Mouse (Mus musculus): ENCODE data around the gene D830030K20Rik. TPM values are rescaled to one million over a fixed set of nuclear protein-coding genes. Genes with fewer than 3 reads are reported as not detected.
"Not testable (repeated sequence)": the region's sequence is repeated elsewhere in the genome, so short reads cannot be mapped to it uniquely, and the experiment has no call there.

Gene D830030K20Rik
- 22.5 and 24.1 TPM in 2 replicates for polyA plus RNA-seq (2015; fragmentation: Nextera tagmentation; extraction: Ambion mirVana)

DNA sequence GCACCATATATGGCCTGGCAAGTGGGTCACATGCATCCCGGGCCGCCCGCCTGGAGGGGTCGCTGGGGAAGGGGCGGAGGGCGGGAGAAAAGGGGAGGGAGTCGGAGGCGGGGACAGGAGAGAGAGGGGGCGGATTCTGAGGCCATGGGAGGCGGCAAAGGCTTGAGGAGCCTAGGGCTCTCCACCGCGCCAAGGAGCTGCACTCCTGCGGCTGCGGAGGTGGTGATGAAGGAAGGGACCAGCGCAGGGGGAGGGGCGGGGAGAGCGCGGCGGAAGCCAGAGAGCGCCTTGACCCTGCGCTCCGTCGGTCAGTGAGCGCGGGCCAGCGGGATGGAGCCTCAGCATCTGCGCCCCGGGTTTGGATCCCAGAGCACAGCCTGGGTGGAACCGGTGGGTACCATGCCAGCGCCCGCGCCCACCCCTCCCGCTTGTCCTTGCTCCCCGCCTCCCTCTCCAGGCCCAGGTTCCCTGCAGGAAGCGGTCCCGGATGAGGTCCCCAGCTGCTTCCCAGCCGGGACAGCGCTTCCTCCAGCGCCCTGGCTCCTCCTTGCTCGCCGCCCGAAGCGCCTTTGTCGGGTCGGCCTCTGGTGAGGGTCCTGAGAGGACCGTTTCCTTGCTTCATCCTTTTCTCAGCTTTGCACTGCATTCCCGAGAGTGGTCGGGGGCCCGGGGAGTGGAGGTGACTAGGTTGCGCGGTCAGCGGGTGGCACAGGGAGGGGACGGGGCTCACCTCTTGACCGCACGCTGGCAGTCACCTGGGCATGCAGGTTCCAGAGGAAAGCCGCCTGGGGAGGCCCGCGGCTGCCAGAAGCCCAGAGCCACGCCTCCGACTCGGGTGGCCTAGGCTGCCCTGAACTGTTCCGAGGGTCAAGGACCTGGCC lies at the start of gene D830030K20Rik:
Gene D830030K20Rik, plus strand, starts transcription at position 217 of the 881 bp plus-strand sequence.
- ATAC-seq = 0 out of 2 replicates have a peak, but pooled peaks have one; percentile 75
- WGBS = under 1% methylated on average over 24 of the region's 62 CpGs
- not testable (repeated sequence) for H3K27me3 ChIP-seq; H3K4me1 ChIP-seq (replicated peaks); H3K36me3 ChIP-seq; H3K27ac ChIP-seq; H3K9me3 ChIP-seq
- Histone ChIP-seq H3K4me2 (replicated peaks) (peak within 1 kb of the TSS; percentile 75), H3K9ac (replicated peaks) (peak within 1 kb of the TSS; percentile 70), H3K4me3 (replicated peaks) (peak within 1 kb of the TSS; percentile 57)

DNA sequence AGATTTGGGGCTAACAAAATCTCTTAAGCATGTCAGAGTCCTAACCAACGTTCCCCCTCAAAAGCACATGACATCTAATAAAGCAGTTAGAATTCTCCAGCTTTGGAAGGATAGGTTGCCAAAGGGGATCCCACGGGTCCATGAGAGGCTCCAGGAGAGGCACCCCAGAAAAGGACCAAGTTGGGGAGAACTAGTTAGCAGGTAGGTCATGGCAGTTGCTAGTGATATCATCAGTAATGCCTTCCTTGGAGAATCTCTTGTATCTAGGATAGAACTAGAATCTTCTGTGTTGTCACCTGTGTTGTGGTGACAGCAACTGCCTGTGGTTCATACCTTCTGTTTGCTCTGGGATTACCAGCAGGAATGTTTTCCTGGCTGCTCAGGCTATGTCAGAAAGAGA lies 20.3 kb upstream of the D830030K20Rik start, which contains the start of gene Gm5795:
Gene Gm5795, plus strand, starts transcription at position 301 of the 400 bp plus-strand sequence.
- H3K4me1 ChIP-seq (replicated peaks); H3K4me2 ChIP-seq (replicated peaks): not testable (repeated sequence)
- no CpG with 5 or more reads among the region's 2 CpGs for WGBS

DNA sequence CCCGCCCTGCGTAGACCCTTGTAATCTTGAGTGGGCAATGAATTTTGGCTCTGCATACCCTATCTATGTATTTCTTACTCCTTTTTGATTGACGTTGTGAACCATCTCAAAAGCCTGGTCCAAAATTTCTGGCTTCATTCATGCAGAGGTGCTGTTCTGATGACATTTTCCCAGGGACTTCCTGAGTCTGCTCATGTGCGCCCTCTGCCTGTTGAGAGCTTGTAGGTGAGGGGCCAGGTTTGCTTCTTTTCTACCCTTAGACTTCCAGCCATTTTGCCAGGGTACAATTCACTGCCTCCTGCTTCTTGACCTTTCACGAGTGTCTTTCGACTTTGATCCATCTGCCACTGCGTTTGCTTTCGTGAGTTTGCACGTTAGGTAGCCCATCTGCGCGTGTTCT lies 1.1 kb downstream of the D830030K20Rik start:
- not testable (repeated sequence) for H3K4me3 ChIP-seq (replicated peaks); H3K9ac ChIP-seq (replicated peaks); H3K36me3 ChIP-seq; ATAC-seq; H3K9me3 ChIP-seq; H3K4me1 ChIP-seq (replicated peaks); H3K27ac ChIP-seq; H3K4me2 ChIP-seq (replicated peaks); H3K27me3 ChIP-seq
- WGBS = 9% methylated on average over 9 of the region's 11 CpGs

More for the DNA sequence above, 20.3 kb upstream of the D830030K20Rik start, which contains the start of gene Gm5795:
- not testable (repeated sequence) for H3K9me3 ChIP-seq; H3K4me3 ChIP-seq (replicated peaks); H3K27me3 ChIP-seq; H3K36me3 ChIP-seq; H3K27ac ChIP-seq; H3K9ac ChIP-seq (replicated peaks); ATAC-seq

DNA sequence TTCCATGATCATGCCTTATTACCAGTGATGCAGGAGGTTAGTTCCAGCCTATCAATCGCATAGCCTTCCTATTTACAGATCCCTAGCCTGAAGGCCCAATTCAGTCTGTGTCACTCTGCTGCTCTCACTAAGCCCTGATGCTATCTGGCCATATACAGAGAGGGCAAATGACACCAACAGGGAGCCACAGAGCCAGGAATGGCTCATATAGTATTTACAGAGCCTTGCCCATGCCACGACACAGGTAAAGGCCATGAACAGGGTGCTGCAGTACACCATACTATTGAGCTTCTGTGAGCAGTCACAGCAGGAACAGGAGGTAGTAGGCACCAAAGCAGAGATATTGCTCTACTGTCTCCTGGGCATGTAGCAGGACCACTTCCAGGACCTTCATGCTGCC lies 54.2 kb downstream of the D830030K20Rik start:
- not testable (repeated sequence) for H3K4me2 ChIP-seq (replicated peaks); H3K27ac ChIP-seq; ATAC-seq; H3K36me3 ChIP-seq; H3K4me3 ChIP-seq (replicated peaks); H3K9ac ChIP-seq (replicated peaks); H3K27me3 ChIP-seq; H3K9me3 ChIP-seq; H3K4me1 ChIP-seq (replicated peaks)
- 88% methylated on average over 2 of the region's 2 CpGs for WGBS

Other genes starting within 250 kb of the D830030K20Rik start
- not detected in 2 replicates for gene Gm2888, start 178.5 kb upstream of the D830030K20Rik start, polyA plus RNA-seq (2015; fragmentation: Nextera tagmentation; extraction: Ambion mirVana)
- gene Gm2897, start 159.2 kb upstream of the D830030K20Rik start, polyA plus RNA-seq (2015; fragmentation: Nextera tagmentation; extraction: Ambion mirVana) = 8.7 and 10.2 TPM in 2 replicates
- not detected in 2 replicates for gene Gm10340, start 74.5 kb upstream of the D830030K20Rik start, polyA plus RNA-seq (2015; fragmentation: Nextera tagmentation; extraction: Ambion mirVana)
- gene Gm5795, start 20.2 kb upstream of the D830030K20Rik start, polyA plus RNA-seq (2015; fragmentation: Nextera tagmentation; extraction: Ambion mirVana) = 0.32 TPM in 1 of 2 replicates, not detected in the other
- gene Gm2956, start 124.1 kb downstream of the D830030K20Rik start, polyA plus RNA-seq (2015; fragmentation: Nextera tagmentation; extraction: Ambion mirVana) = not detected in 2 replicates
- not detected in 2 replicates for gene Gm10413, start 186.6 kb downstream of the D830030K20Rik start, polyA plus RNA-seq (2015; fragmentation: Nextera tagmentation; extraction: Ambion mirVana)
- gene Gm10409, start 204.1 kb downstream of the D830030K20Rik start, polyA plus RNA-seq (2015; fragmentation: Nextera tagmentation; extraction: Ambion mirVana) = 9.0 and 12.1 TPM in 2 replicates
- gene Gm3005, start 219.6 kb downstream of the D830030K20Rik start, polyA plus RNA-seq (2015; fragmentation: Nextera tagmentation; extraction: Ambion mirVana) = 5.6 and 5.7 TPM in 2 replicates
- gene Gm10408, start 240.9 kb downstream of the D830030K20Rik start, polyA plus RNA-seq (2015; fragmentation: Nextera tagmentation; extraction: Ambion mirVana) = not detected in 2 replicates